Mouse (Mus musculus) heart, postnatal 0 days (tissue): ENCODE results near the gene Xpnpep1.

Experiments used
- CTCF ChIP-seq: IDR thresholded peaks from 2 replicates; pipeline ENCODE4 v1.5.1; 2016; ENCODE audit warnings: antibody characterized with exemption, control low read depth, low read depth
- EP300 ChIP-seq: IDR thresholded peaks from 2 replicates; pipeline ENCODE4 v1.6.1; 2016; ENCODE audit warnings: antibody characterized with exemption, low read depth

GRCm38 (mm10) chr19:53076238-53076981 lies 36.4 kb upstream of the Xpnpep1 start:
- TF ChIP-seq CTCF (no peak), EP300 (no peak)
